Mouse (Mus musculus) right cerebral cortex, postnatal 10 days (tissue): ENCODE data around the gene Nav2.
A peak's percentile ranks its signal among the peaks of the same experiment; 100 is the strongest.

Source experiments
- DNase-seq, 2 experiments: peaks; one replicate each; pipeline ENCODE4 v3.0.0; 2021; ENCODE audit warnings: low spot score in 2 of 2

Nav2 gene

GRCm38 (mm10) chr7:49202971-49203370 is 294.5 kb downstream of the Nav2 start:
- no peak for DNase-seq

GRCm38 (mm10) chr7:49204856-49205255 is 296.3 kb downstream of the Nav2 start:
- DNase-seq = no peak

DNA sequence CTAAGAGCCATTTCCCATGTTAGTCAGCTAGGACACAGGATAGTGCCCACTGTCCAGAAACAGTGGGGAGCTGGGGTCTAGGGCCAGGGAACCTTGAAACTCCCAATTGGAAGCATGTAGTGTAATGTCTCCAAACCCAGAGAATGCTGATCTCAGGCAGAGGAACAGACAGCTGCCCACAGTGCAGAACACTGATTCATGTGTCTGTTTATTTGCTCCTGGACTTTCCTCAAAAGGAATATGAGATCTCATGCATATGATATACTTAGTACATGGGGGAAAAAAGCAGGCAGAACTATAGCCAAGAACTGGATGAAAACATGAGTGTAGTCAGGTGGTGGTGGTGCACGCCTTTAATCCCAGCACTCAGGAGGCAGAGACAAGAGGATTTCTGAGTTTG is 297.0 kb downstream of the Nav2 start:
- DNase-seq = no peak

GRCm38 (mm10) chr7:49206775-49207676 is 298.5 kb downstream of the Nav2 start:
- no peak for DNase-seq

DNA sequence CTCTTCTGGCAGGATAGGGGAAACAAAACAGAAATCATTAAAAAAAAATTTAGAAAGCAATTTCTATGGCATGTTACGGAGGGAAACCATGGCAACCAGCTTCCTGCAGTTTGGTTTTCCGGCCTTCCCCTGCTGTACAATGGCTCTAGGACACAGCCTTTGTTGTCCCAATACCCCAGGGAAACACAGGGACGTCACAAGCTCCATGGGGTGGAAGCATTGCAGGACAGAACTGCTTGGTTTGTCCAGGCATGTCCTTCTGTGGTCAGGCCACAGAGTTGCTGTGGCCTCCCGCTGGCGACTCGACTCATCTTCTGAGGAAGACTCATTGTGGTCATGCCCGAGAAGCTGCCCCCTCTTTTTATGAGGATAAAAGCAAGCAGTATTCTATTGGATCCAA is 301.0 kb downstream of the Nav2 start:
- no peak for DNase-seq

DNA sequence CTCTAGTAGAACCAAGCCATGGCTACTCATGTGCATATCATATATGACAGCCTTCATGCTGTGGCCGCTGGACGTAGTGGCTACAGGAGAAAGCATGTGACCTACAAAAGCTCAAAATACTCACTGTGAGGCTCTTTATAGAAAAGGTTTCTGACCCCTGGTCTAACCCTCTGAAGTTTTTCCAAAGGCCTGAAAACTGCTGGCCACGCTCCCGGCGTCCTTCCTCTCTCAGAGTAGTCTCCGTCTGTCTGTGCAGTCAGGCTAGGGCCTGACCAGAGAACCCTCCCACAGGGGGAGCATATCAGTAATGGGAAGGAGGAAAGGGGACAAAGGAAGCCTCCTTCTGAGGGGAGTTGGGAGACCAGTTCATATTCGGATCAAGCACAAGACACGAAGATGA is 302.2 kb downstream of the Nav2 start:
- DNase-seq = no peak

GRCm38 (mm10) chr7:49213011-49213410 is 304.5 kb downstream of the Nav2 start:
- no peak for DNase-seq

- DNase-seq = no peak
Measured at GRCm38 (mm10) chr7:49217786-49218185, 309.3 kb downstream of the Nav2 start.

- DNase-seq = no peak
Measured at GRCm38 (mm10) chr7:49225741-49226140, 317.2 kb downstream of the Nav2 start.

GRCm38 (mm10) chr7:49232969-49233368 is 324.5 kb downstream of the Nav2 start:
- DNase-seq = no peak

GRCm38 (mm10) chr7:49234288-49234687 is 325.8 kb downstream of the Nav2 start:
- no peak for DNase-seq

GRCm38 (mm10) chr7:49235271-49235681 is 326.8 kb downstream of the Nav2 start:
- no peak for DNase-seq

- DNase-seq = no peak
Measured at GRCm38 (mm10) chr7:49235821-49236220, 327.3 kb downstream of the Nav2 start.

DNA sequence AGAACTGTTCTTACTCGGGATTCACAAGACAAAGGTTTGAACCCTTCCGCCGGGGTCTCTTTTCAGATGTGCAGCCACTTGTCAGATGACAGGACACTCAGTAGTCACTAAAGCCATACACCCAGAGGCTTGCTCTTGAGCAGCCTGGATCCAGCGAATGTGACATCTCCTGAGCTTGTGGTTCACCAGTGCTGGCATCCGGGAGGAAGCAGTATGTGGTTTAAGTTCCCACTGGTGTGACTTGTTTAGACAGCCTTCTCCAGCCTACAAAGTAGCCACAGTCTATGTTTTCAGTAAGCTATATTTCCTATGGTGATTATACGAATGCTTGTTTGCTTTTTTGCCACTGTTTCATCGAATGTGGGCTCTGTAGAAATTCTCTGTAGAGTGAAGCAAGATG is 331.9 kb downstream of the Nav2 start:
- DNase-seq = no peak

DNA sequence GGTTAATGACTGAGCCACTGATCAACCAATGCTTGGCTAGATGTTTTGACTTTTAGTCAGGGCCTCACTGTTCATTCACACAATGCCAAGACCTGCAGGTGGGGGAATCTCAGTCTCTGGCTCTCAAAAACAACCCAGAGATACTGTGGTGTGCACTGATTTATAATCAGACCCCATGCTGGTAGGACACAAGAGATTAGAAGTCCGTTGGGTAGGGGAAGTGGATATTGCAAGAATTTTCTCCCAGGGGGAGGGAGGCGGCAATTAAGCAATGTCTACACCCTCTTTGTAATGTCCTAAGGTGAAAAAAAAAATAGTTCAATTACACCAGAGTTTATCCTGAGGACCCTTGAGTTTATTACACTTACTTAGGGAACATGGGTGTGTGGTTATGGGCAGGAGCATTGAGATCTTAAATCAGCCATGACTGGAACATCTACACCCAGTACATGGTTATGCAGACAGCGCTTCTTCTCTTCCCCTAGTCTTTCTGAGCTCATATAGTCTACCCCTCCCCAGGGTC is 332.8 kb downstream of the Nav2 start:
- no peak for DNase-seq

GRCm38 (mm10) chr7:49242261-49242660 is 333.7 kb downstream of the Nav2 start:
- no peak for DNase-seq

- no peak for DNase-seq
Measured at GRCm38 (mm10) chr7:49243079-49243478, 334.6 kb downstream of the Nav2 start.

DNA sequence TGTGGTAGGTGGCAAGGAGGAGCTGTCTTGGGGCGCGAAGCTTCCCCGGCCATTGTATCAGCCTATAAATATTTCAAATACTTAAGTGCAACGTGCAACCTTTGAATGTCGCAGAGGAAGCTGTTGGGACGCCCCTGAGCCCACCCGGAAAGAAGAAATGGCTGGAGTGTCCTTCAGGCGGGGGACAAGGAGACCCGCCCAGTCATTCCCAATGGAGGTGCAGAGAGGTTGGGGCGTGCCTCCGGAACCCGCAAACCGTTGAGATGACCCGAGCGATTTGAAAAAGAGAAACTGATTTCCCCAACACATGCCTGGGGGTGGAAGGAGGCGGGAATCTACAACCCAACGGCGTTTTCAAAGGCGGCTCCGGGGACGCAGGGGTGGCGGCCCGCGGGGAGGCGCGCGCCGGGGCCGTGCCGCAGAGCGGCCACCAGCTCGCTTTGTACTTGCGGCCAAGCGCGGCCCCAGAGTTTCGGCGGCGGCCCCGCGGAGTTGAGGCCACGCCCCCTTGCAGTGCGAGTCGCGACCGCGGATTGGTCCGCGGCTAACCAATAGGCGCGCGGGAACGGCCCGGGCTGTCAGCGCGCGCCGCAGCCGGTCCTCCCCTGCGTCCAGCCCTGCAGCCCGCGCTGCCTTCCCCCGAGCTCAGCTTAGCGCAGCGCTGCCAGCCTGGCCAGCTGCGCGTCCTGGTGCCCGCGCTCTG is 337.2 kb downstream of the Nav2 start:
- peak; percentile 96 to 97 for DNase-seq

DNA sequence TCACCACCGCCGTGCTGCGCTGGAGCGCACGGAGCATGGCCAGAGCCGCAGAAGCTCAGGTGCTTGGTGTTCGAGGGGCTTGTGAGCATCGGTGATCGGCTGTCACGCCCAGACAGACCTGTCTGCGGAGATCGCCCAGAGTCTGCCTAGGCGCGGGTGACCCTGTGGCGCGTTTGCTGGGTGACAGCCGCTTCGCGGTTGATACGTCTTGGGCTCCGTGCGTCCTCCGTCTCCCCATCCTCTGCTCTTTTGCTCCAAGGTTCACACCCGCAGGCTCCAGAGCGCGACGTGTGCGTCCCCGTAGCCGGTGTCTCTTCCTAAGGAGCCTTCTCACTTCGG is 337.7 kb downstream of the Nav2 start:
- DNase-seq = no peak

- peak in 1 of 2 experiments; percentile 64 for DNase-seq
Measured at GRCm38 (mm10) chr7:49246584-49247481, 338.3 kb downstream of the Nav2 start.

DNA sequence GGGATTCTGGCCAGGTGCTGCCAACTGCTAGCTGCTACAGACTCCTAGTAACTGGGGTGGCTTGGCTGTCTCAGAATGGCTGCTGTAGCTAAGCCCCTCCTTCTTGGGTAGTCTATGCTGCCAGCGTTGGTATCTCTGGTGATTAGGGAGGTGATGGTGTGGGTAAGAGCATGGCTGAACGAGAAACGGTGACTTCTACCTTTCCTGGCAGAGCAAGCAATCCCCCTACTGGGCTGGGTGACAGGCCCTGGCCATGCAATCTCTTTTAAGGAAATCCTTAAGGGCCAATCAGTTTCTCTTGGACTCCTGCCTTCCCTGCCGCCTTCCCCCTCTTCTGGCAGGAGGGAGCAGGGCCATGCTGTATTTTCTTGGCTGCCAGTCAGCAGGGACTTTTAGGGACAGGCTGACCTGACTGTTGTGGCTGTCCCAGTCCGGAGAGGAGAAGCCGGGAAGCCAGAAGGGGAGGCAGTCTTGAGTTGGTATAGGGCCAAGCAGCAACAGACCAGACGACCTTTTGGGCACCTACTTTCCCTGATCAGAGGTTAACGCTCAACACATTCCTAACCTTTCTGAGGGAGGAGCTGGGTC is 339.3 kb downstream of the Nav2 start:
- DNase-seq = peak; percentile 81 to 86
